Mouse (Mus musculus): ENCODE measurements around the gene Kmt5b.

DNA sequence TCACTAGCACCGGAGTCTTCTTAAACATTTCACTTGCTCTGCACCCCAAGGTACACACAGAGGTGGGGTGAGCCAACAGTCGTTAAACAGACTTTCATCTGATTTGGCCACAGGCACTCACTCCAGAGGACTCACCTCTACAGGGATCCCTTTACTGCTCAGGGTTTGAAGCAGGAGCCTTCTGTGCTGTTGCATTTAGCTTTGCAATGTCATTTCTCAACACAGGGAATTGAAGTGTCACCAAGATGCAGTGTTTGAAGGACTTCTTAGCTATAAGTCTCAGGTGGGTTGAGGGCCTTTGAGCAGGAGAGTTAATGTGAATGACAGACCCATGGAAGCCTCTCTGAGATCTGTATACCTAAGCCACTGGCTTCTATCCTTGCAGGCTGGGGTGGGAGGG, 76.4 kb downstream of the Kmt5b start:
- TF ChIP-seq POLR2A (IDR thresholded peaks at IDR 0.05; ENCODE audit: borderline replicate concordance, control insufficient read depth, low read depth, low read length) = no peak
- no peak for TF ChIP-seq CTCF (IDR thresholded peaks at IDR 0.05; ENCODE audit: control insufficient read depth, insufficient read depth, low read length)

All from bone marrow, adult 2 months (tissue).